In the genomic region with DNA sequence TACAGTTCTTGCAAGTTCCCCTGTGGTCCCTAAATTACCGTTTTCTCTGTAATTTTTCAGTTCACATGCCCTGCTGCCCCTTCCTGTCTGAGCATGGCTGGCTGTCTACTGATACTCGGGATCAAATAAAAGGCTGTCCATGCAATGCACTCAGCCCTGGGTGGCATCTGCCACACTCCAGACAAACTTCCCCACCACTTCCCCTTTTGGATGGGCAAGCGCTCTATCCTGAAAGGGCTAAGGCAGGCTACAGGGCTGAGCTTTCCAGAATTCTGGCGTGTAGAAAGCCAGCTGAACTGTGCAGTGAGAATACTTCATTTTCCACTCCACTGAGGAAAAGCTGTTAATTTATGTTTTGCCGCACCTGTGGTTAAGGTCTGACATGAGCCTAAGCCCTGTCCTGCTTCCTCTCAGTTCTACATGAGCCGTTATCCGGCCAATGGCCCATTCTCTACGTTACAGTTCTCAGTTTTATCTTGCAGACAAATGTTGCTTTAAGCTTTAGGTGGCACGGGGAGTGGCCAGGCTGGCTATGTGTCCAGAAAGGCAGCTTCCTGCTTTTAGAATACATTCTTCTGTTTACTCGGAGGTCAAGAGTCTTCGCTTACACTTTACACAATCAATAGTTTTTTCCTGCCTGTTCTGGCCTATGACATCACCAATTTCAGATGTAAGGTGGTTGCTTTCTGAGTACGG, we compare ENCODE assay signal across 27 mouse cellular contexts.
A peak's percentile ranks its signal among the peaks of the same experiment; 100 is the strongest.
DNase-seq lines count a peak whose midpoint lies in the region; ATAC-seq and TF ChIP-seq lines count a peak whose summit lies in the region.
"Had no signal": no experiment of that assay in that cellular context is flagged by ENCODE, and none has a peak within 500 bp of the region (broad histone marks: within the 10 kb centered on the region; RNA-seq: fewer than 3 reads in every experiment).

No protein-coding gene starts in this region.

- H3K27ac ChIP-seq in liver, adult 2 months (replicated peaks; ENCODE audit: insufficient read depth, low read depth, low read length): no peak overlapping the region
- H3K27ac ChIP-seq in liver, postnatal 0 days (ENCODE audit: low read depth): no peak overlapping the region
- H3K27ac ChIP-seq: gastrocnemius, adult 2 months; hindbrain, embryonic 12.5 days; hindbrain, postnatal 0 days; intestine, embryonic 15.5 days; limb, embryonic 10.5 days; limb, embryonic 15.5 days; lung, embryonic 15.5 days; neural tube, embryonic 15.5 days had no signal

- H3K4me3 ChIP-seq in liver, adult 2 months (ENCODE audit: insufficient read depth, low read depth, low read length): no peak overlapping the region
- H3K4me3 ChIP-seq in liver, postnatal 0 days (ENCODE audit: low read depth, low read length): no peak overlapping the region
- H3K4me3 ChIP-seq: gastrocnemius, adult 2 months; hindbrain, embryonic 12.5 days; intestine, embryonic 15.5 days; limb, embryonic 10.5 days; limb, embryonic 15.5 days; lung, embryonic 15.5 days; neural tube, embryonic 15.5 days had no signal

- TF ChIP-seq CTCF in liver, adult 2 months (IDR thresholded peaks at IDR 0.05; ENCODE audit: low read depth, low read length): no peak
- TF ChIP-seq CTCF in liver, postnatal 0 days (IDR thresholded peaks at IDR 0.05; ENCODE audit: low read depth): no peak

- H3K9me3 ChIP-seq in liver, postnatal 0 days (ENCODE audit: low read length): no peaks in the 10 kb centered on the region
- H3K9me3 ChIP-seq: hindbrain, embryonic 12.5 days; intestine, embryonic 15.5 days; limb, embryonic 10.5 days; limb, embryonic 15.5 days; lung, embryonic 15.5 days; neural tube, embryonic 15.5 days had no signal

- H3K79me2 ChIP-seq in liver, adult 2 months (ENCODE audit: control insufficient read depth, insufficient read depth, low read length): no peaks in the 10 kb centered on the region

- no peak overlapping the region for H3K9ac ChIP-seq in liver, adult 2 months (ENCODE audit: low read depth, low read length)
- H3K9ac ChIP-seq in liver, postnatal 0 days (replicated peaks): no peak overlapping the region
- H3K9ac ChIP-seq: hindbrain, embryonic 12.5 days; intestine, embryonic 15.5 days; limb, embryonic 15.5 days; lung, embryonic 15.5 days; neural tube, embryonic 15.5 days had no signal

- 50% methylated on average over 12 of the region's 12 CpGs for WGBS in liver, adult 2 months
- 28% methylated on average over 12 of the region's 12 CpGs for WGBS in liver, postnatal 0 days (ENCODE audit: insufficient replicate concordance)

- ATAC-seq in granulocyte monocyte progenitor cell, adult 5-6 weeks (replicated peaks; ENCODE audit: poor library complexity, severe bottlenecking): peak; percentile 90
- ATAC-seq in liver, postnatal 0 days: peak; percentile 85
- ATAC-seq: forebrain, embryonic 14.5 days; hindbrain, postnatal 0 days; intestine, embryonic 15.5 days had no signal

- no peak; the same call in 1 of the 2 replicates for TF ChIP-seq EP300 in liver, postnatal 0 days (IDR thresholded peaks at IDR 0.05; ENCODE audit: low read depth)

- peak; percentile 23 for DNase-seq in liver, adult 2 months (ENCODE audit: extremely low read depth, low read depth, low spot score)
- DNase-seq in liver: no peak
- no peak for DNase-seq in liver, postnatal 0 days
- DNase-seq in thymus, postnatal 4 days: no peak
- no peak for DNase-seq in kidney, postnatal 14 days
- no peak for DNase-seq in adrenal gland, postnatal 10 days
- DNase-seq: adrenal gland, postnatal 25 days; cerebellum, adult 18-20 months; cerebellum, postnatal 10 days; gastrocnemius, adult 2 months; gastrocnemius, postnatal 36 days; heart, postnatal 14 days; kidney, adult 2 months; kidney, postnatal 4 days; midbrain, embryonic 14.5 days; retina, postnatal 1 day; right cerebral cortex, postnatal 14 days; thymus, postnatal 14 days had no signal

- no peak overlapping the region for H3K4me2 ChIP-seq in liver, postnatal 0 days (ENCODE audit: low read depth, low read length)
- H3K4me2 ChIP-seq: hindbrain, embryonic 12.5 days; intestine, embryonic 15.5 days; limb, embryonic 15.5 days; lung, embryonic 15.5 days; neural tube, embryonic 15.5 days had no signal

- peaks cover 54% of the 10 kb centered on the region for H3K36me3 ChIP-seq in liver, adult 2 months (ENCODE audit: control insufficient read depth, insufficient read depth, low read length)
- peaks cover 20% of the 10 kb centered on the region; the same call in 1 of the 2 replicates for H3K36me3 ChIP-seq in liver, postnatal 0 days (replicated peaks; ENCODE audit: insufficient read depth, low read length)
- H3K36me3 ChIP-seq: hindbrain, embryonic 12.5 days; intestine, embryonic 15.5 days; limb, embryonic 15.5 days; lung, embryonic 15.5 days; neural tube, embryonic 15.5 days had no signal

- no peak for TF ChIP-seq POLR2A in liver, adult 2 months (IDR thresholded peaks at IDR 0.05; ENCODE audit: extremely low read depth, insufficient read depth, low read length)

- no peaks in the 10 kb centered on the region for H3K27me3 ChIP-seq in liver, adult 2 months (ENCODE audit: control insufficient read depth, insufficient read depth, low read length)
- no peaks in the 10 kb centered on the region for H3K27me3 ChIP-seq in liver, postnatal 0 days (ENCODE audit: insufficient read depth, low read length)
- H3K27me3 ChIP-seq: hindbrain, embryonic 12.5 days; intestine, embryonic 15.5 days; limb, embryonic 15.5 days; lung, embryonic 15.5 days; neural tube, embryonic 15.5 days had no signal

- H3K4me1 ChIP-seq in liver, adult 2 months (ENCODE audit: control insufficient read depth, insufficient read depth, low read length): no peaks in the 10 kb centered on the region
- peaks cover 5% of the 10 kb centered on the region for H3K4me1 ChIP-seq in liver, postnatal 0 days (ENCODE audit: insufficient read depth)
- H3K4me1 ChIP-seq: hindbrain, embryonic 12.5 days; intestine, embryonic 15.5 days; lung, embryonic 15.5 days; neural tube, embryonic 15.5 days had no signal
